Mouse (Mus musculus): ENCODE measurements around the gene Dst. TPM values are rescaled to one million over a fixed set of nuclear protein-coding genes. Genes with fewer than 3 reads are reported as not detected.
"Not testable (repeated sequence)": the region's sequence is repeated elsewhere in the genome, so short reads cannot be mapped to it uniquely, and the experiment has no call there.

The Dst gene
- polyA plus RNA-seq, 1 experiment from 2014 or later = 26.3 TPM

DNA sequence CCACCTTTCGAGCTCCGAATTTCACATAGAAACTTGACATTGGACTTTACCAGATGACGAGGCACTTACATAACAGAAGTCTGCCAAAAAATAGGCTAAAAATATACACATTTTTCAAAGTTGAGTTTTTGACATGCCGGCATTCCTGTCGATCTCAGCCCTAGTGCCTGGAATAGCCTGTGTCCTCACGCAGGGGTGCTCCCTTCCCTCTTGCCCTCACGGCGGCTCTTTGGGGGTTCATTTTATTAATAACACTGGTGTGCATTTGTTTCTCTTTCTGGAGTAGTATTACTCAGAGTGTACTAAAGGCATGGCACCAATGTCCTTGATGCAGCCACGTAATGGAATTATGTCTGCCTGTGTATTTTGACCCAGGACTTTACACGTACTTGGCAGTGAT lies 146.9 kb downstream of the Dst start:
- ATAC-seq (replicated peaks; ENCODE audit: low FRiP score) (no peak), DNase-seq (ENCODE audit: low spot score) (no peak)
- Histone ChIP-seq H3K27ac (ENCODE audit: low read depth, low read length) (no peak overlapping the region), H3K4me3 (ENCODE audit: low read depth, low read length) (no peak overlapping the region), H3K9me3 (ENCODE audit: control insufficient read depth, low read length) (no peaks in the 10 kb centered on the region), H3K4me2 (ENCODE audit: low read depth, low read length, severe bottlenecking) (no peak overlapping the region), H3K4me1 (replicated peaks; ENCODE audit: control insufficient read depth, insufficient read depth, low read length) (peaks cover 2% of the 10 kb centered on the region; the same call in 1 of the 2 replicates), H3K9ac (ENCODE audit: low read length) (no peak overlapping the region), H3K36me3 (ENCODE audit: control insufficient read depth, insufficient read depth, low read length) (no peaks in the 10 kb centered on the region), H3K27me3 (ENCODE audit: control insufficient read depth, insufficient read depth, low read length) (no peaks in the 10 kb centered on the region)
- WGBS = 93% methylated on average over 10 of the region's 10 CpGs

DNA sequence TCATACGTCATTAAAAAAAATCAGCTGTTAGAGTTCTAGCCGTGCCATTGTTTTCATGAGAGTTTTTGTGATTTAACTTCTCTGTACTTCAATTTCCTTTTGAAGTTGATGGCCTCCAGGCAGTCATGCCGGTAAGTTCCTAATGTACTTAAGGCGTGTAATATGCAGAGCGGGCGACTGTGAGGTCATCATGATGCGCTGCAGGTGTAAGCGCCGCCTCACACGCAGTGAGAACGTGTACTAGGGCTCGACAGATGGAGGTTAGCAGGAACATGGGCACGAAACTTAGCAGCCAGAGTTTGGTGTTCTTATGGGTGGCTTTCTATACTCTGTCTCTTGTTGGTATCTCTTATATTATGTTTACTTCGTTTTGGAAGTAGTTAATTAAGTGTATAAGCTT lies 148.6 kb downstream of the Dst start:
- no peak for DNase-seq (ENCODE audit: low spot score)
- ATAC-seq (replicated peaks; ENCODE audit: low FRiP score) = no peak
- H3K36me3 ChIP-seq (ENCODE audit: control insufficient read depth, insufficient read depth, low read length) = no peaks in the 10 kb centered on the region
- no peak overlapping the region for H3K4me2 ChIP-seq (ENCODE audit: low read depth, low read length, severe bottlenecking)
- no peak overlapping the region for H3K4me3 ChIP-seq (ENCODE audit: low read depth, low read length)
- no peaks in the 10 kb centered on the region for H3K9me3 ChIP-seq (ENCODE audit: control insufficient read depth, low read length)
- H3K27me3 ChIP-seq (ENCODE audit: control insufficient read depth, insufficient read depth, low read length) = no peaks in the 10 kb centered on the region
- H3K4me1 ChIP-seq (replicated peaks; ENCODE audit: control insufficient read depth, insufficient read depth, low read length) = peaks cover 10% of the 10 kb centered on the region
- 93% methylated on average over 14 of the region's 14 CpGs for WGBS
- no peak overlapping the region for H3K27ac ChIP-seq (ENCODE audit: low read depth, low read length)
- no peak overlapping the region for H3K9ac ChIP-seq (ENCODE audit: low read length)

DNA sequence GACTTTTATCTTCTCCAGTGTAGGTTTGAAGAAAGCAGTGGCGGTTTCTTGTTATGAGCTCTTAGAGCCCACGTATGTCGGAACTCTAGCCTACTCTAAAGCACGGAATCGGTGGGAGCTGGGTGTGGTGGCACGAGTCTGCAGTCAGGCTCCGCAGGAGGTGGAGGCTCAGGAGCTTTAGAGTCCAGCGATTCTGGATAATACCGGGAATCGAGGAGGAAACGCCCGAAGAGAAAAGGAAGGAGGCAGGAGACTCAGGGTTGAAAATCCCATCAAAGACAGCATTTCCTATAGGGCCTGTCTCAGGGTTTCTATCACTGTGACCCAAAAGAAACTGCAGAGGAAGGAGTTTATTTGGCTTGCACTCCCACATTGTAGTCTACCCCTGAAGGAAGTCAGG lies 151.2 kb downstream of the Dst start:
- H3K4me2 ChIP-seq (ENCODE audit: low read depth, low read length, severe bottlenecking) = no peak overlapping the region
- no peaks in the 10 kb centered on the region for H3K36me3 ChIP-seq (ENCODE audit: control insufficient read depth, insufficient read depth, low read length)
- WGBS = 78% methylated on average over 12 of the region's 12 CpGs
- ATAC-seq (replicated peaks; ENCODE audit: low FRiP score) (no peak), DNase-seq (ENCODE audit: low spot score) (no peak)
- H3K9ac ChIP-seq (ENCODE audit: low read length) = no peak overlapping the region
- no peak overlapping the region for H3K27ac ChIP-seq (ENCODE audit: low read depth, low read length)
- H3K4me3 ChIP-seq (ENCODE audit: low read depth, low read length) = no peak overlapping the region
- H3K4me1 ChIP-seq (replicated peaks; ENCODE audit: control insufficient read depth, insufficient read depth, low read length) = peaks cover 10% of the 10 kb centered on the region
- H3K27me3 ChIP-seq (ENCODE audit: control insufficient read depth, insufficient read depth, low read length) = no peaks in the 10 kb centered on the region
- H3K9me3 ChIP-seq (ENCODE audit: control insufficient read depth, low read length) = no peaks in the 10 kb centered on the region

DNA sequence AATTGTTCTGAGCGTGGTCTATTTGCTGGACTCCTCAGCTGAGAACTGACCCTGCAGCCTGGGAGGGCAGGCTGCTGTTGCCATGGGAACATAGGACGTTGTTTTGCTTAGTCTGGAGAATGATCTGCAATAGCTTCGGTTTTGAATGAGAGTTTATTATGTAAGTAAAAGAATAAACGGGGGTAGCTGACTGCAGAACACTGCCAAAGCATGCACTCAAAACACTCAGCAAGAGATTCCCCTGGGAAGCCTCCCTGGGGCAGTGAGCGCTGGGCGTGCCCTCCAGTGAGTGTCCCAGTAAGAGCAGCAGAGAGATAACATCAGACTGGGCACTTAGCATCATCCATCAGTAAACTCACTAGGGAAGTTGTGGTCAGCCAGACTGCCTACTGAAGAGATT lies 152.4 kb downstream of the Dst start:
- H3K27ac ChIP-seq (ENCODE audit: low read depth, low read length) = 0 out of 2 replicates have a peak overlapping the region, but pooled peaks have one; percentile 12
- H3K27me3 ChIP-seq (ENCODE audit: control insufficient read depth, insufficient read depth, low read length) = no peaks in the 10 kb centered on the region
- H3K9me3 ChIP-seq (ENCODE audit: control insufficient read depth, low read length) = no peaks in the 10 kb centered on the region
- peaks cover 10% of the 10 kb centered on the region for H3K4me1 ChIP-seq (replicated peaks; ENCODE audit: control insufficient read depth, insufficient read depth, low read length)
- H3K9ac ChIP-seq (ENCODE audit: low read length) = no peak overlapping the region
- H3K4me2 ChIP-seq (ENCODE audit: low read depth, low read length, severe bottlenecking) = peak overlapping the region; percentile 15; the same call in 1 of the 2 replicates
- WGBS = 9% methylated on average over 6 of the region's 6 CpGs
- H3K36me3 ChIP-seq (ENCODE audit: control insufficient read depth, insufficient read depth, low read length) = no peaks in the 10 kb centered on the region
- DNase-seq (ENCODE audit: low spot score) (no peak), ATAC-seq (replicated peaks; ENCODE audit: low FRiP score) (peak; percentile 60; the same call in 1 of the 2 replicates)
- H3K4me3 ChIP-seq (ENCODE audit: low read depth, low read length) = no peak overlapping the region

DNA sequence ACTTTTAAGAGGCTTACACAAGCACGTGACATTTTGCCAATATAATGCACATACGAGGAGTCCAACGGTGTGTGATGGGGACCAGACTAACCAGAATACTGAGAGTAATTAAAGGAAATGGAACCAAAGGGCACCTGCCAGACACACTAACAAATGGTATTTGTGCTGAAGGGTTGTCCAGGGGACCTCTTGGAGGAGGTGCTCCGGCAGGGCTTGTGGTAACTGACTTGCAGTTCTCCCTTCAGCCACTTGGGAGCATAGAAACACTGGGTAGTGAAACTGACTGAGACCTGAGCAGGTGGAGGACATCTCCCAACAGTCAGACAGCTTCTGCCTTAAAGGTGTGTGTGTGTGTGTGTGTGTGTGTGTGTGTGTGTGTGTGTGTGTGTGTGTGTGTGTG lies 153.1 kb downstream of the Dst start:
- no peak overlapping the region for H3K9ac ChIP-seq (ENCODE audit: low read length)
- H3K9me3 ChIP-seq (ENCODE audit: control insufficient read depth, low read length) = no peaks in the 10 kb centered on the region
- H3K27me3 ChIP-seq (ENCODE audit: control insufficient read depth, insufficient read depth, low read length) = no peaks in the 10 kb centered on the region
- no peaks in the 10 kb centered on the region for H3K36me3 ChIP-seq (ENCODE audit: control insufficient read depth, insufficient read depth, low read length)
- H3K4me3 ChIP-seq (ENCODE audit: low read depth, low read length) = no peak overlapping the region
- no peak overlapping the region; the same call in 1 of the 2 replicates for H3K4me2 ChIP-seq (ENCODE audit: low read depth, low read length, severe bottlenecking)
- ATAC-seq (replicated peaks; ENCODE audit: low FRiP score) (peak; percentile 70), DNase-seq (ENCODE audit: low spot score) (peak; percentile 66)
- WGBS = 16% methylated on average over 4 of the region's 4 CpGs
- peaks cover 10% of the 10 kb centered on the region for H3K4me1 ChIP-seq (replicated peaks; ENCODE audit: control insufficient read depth, insufficient read depth, low read length)
- no peak overlapping the region for H3K27ac ChIP-seq (ENCODE audit: low read depth, low read length)

DNA sequence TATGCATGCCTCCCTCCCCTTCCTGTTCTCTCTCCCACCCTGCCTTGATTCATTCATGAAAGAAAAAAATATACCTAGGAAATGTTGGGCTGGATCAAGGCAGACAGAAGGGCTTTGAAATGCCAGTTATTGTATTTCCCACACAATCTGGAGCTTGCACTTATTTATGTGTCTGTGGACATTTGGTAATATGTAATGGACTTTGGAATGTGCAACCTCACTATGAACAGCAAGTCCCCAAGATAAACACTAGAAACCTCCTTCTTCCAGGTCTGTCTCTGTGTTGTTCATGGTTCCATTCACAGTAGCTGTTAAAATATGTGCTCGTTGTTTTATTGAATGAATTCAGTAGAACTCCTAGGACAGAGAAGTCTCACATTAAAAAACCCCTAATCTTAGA lies 153.8 kb downstream of the Dst start:
- no peak overlapping the region for H3K27ac ChIP-seq (ENCODE audit: low read depth, low read length)
- no peaks in the 10 kb centered on the region for H3K9me3 ChIP-seq (ENCODE audit: control insufficient read depth, low read length)
- 81% methylated on average over 1 of the region's 1 CpGs for WGBS
- H3K27me3 ChIP-seq (ENCODE audit: control insufficient read depth, insufficient read depth, low read length) = no peaks in the 10 kb centered on the region
- ATAC-seq (replicated peaks; ENCODE audit: low FRiP score) (no peak), DNase-seq (ENCODE audit: low spot score) (no peak)
- H3K4me2 ChIP-seq (ENCODE audit: low read depth, low read length, severe bottlenecking) = no peak overlapping the region
- no peak overlapping the region for H3K4me3 ChIP-seq (ENCODE audit: low read depth, low read length)
- no peaks in the 10 kb centered on the region for H3K36me3 ChIP-seq (ENCODE audit: control insufficient read depth, insufficient read depth, low read length)
- H3K4me1 ChIP-seq (replicated peaks; ENCODE audit: control insufficient read depth, insufficient read depth, low read length) = peaks cover 10% of the 10 kb centered on the region
- no peak overlapping the region for H3K9ac ChIP-seq (ENCODE audit: low read length)

DNA sequence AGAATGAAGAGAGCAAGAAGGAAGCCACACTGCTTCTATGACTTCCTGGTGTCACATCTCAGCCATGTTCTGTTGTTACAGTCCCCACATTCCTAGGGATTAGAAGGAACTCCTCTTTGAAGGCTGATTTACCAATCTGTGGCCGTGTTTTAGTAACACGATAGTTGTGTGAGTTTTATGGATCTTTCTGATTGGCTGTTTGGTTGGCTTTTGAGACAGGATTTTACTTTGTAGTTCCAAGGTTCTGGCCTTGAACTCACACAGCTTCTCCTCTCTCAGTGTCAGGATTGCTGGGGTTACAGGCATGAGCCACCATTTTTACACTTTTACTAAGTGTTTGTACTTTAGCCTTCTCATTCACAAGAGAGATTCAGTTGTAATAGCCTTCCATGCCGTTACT lies 155.9 kb downstream of the Dst start:
- no peak for ATAC-seq (replicated peaks; ENCODE audit: low FRiP score)
- Histone ChIP-seq H3K9me3 (ENCODE audit: control insufficient read depth, low read length) (no peaks in the 10 kb centered on the region), H3K36me3 (ENCODE audit: control insufficient read depth, insufficient read depth, low read length) (no peaks in the 10 kb centered on the region), H3K4me3 (ENCODE audit: low read depth, low read length) (no peak overlapping the region), H3K27ac (ENCODE audit: low read depth, low read length) (no peak overlapping the region), H3K27me3 (ENCODE audit: control insufficient read depth, insufficient read depth, low read length) (no peaks in the 10 kb centered on the region), H3K4me2 (ENCODE audit: low read depth, low read length, severe bottlenecking) (no peak overlapping the region), H3K4me1 (replicated peaks; ENCODE audit: control insufficient read depth, insufficient read depth, low read length) (peaks cover 10% of the 10 kb centered on the region), H3K9ac (ENCODE audit: low read length) (no peak overlapping the region)
- WGBS = 75% methylated on average over 3 of the region's 3 CpGs
- no peak for DNase-seq (ENCODE audit: low spot score)

DNA sequence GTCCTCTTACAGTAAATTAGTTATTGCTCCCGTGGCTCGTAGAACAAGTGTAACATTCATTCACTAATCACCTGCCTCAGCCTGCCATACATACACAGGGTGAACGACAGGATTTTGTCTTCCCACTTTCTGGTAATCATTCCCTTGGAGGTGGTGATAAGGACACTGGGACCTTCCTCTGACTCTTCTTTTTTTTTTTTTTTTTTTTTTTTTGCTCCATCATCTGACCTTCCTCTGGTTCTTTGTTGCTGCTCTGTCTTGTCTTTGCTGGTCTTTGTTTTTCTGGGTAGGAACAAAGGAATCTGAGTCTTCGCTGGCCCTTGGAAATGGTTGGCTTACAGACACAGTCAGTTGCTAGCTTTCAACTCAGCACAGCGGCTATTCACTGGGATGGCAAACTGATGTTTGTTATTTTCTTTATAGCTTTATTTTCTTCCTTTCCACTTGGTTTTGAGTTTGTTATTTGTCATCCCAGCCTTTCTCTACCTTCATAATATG lies 157.6 kb downstream of the Dst start:
- 85% methylated on average over 5 of the region's 5 CpGs for WGBS
- H3K4me1 ChIP-seq (replicated peaks; ENCODE audit: control insufficient read depth, insufficient read depth, low read length) = peaks cover 4% of the 10 kb centered on the region
- H3K9me3 ChIP-seq (ENCODE audit: control insufficient read depth, low read length) = no peaks in the 10 kb centered on the region
- H3K9ac ChIP-seq (ENCODE audit: low read length) = no peak overlapping the region
- no peak overlapping the region for H3K27ac ChIP-seq (ENCODE audit: low read depth, low read length)
- H3K4me2 ChIP-seq (ENCODE audit: low read depth, low read length, severe bottlenecking) = no peak overlapping the region
- ATAC-seq (replicated peaks; ENCODE audit: low FRiP score) (no peak), DNase-seq (ENCODE audit: low spot score) (no peak)
- H3K27me3 ChIP-seq (ENCODE audit: control insufficient read depth, insufficient read depth, low read length) = no peaks in the 10 kb centered on the region
- no peak overlapping the region for H3K4me3 ChIP-seq (ENCODE audit: low read depth, low read length)
- H3K36me3 ChIP-seq (ENCODE audit: control insufficient read depth, insufficient read depth, low read length) = no peaks in the 10 kb centered on the region

DNA sequence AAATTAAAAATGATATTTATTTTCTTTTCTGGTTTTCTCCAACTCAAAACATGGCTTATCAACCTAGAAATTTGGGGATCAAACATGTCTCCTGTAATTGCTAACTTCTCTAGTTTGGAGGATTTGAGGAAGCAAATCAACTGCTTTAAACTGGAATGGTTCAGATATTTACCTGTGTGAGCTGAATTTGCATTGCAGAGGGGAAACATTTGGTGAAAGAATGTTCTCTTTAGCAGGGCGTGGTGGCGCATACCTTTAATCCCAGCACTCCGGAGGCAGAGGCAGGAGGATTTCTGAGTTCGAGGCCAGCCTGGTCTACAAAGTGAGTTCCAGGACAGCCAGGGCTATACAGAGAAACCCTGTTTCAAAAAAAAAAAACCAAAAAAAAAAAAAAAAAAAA lies 158.4 kb downstream of the Dst start:
- H3K9ac ChIP-seq (ENCODE audit: low read length); H3K27ac ChIP-seq (ENCODE audit: low read depth, low read length); H3K4me2 ChIP-seq (ENCODE audit: low read depth, low read length, severe bottlenecking); ATAC-seq (replicated peaks; ENCODE audit: low FRiP score); H3K9me3 ChIP-seq (ENCODE audit: control insufficient read depth, low read length); H3K4me3 ChIP-seq (ENCODE audit: low read depth, low read length); H3K36me3 ChIP-seq (ENCODE audit: control insufficient read depth, insufficient read depth, low read length); DNase-seq (ENCODE audit: low spot score); H3K27me3 ChIP-seq (ENCODE audit: control insufficient read depth, insufficient read depth, low read length); H3K4me1 ChIP-seq (replicated peaks; ENCODE audit: control insufficient read depth, insufficient read depth, low read length): not testable (repeated sequence)
- WGBS = 98% methylated on average over 4 of the region's 4 CpGs

All from forebrain, embryonic 11.5 days (tissue).